In genomic region chr13:99236222-99236621, GRCm38 (mm10) we compare ENCODE assay signal across 18 mouse cellular contexts. TPM values are rescaled to one million over a fixed set of nuclear protein-coding genes. Genes with fewer than 3 reads are reported as not detected.
DNase-seq lines count a peak whose midpoint lies in the region; ATAC-seq and TF ChIP-seq lines count a peak whose summit lies in the region.
"Had no signal": no experiment of that assay in that cellular context is flagged by ENCODE, and none has a peak within 500 bp of the region (broad histone marks: within the 10 kb centered on the region; RNA-seq: fewer than 3 reads in every experiment).

No protein-coding gene starts in this region.

- no peaks in the 10 kb centered on the region for H3K36me3 ChIP-seq in heart, embryonic 12.5 days
- no peaks in the 10 kb centered on the region for H3K36me3 ChIP-seq in kidney, embryonic 16.5 days (ENCODE audit: insufficient read depth, low read length)
- H3K36me3 ChIP-seq in midbrain, postnatal 0 days (ENCODE audit: insufficient read depth, low read length), result no peaks in the 10 kb centered on the region
- H3K36me3 ChIP-seq in midbrain, embryonic 16.5 days (ENCODE audit: control insufficient read depth, insufficient read depth, low read length), result no peaks in the 10 kb centered on the region
- H3K36me3 ChIP-seq in stomach, embryonic 16.5 days (ENCODE audit: control insufficient read depth, insufficient read depth, low read length), result no peaks in the 10 kb centered on the region
- H3K36me3 ChIP-seq in forebrain, embryonic 16.5 days (ENCODE audit: control insufficient read depth, insufficient read depth), result no peaks in the 10 kb centered on the region
- H3K36me3 ChIP-seq: midbrain, embryonic 15.5 days; neural tube, embryonic 15.5 days had no signal

- TF ChIP-seq CTCF in midbrain, postnatal 0 days (IDR thresholded peaks at IDR 0.05), result no peak

- no peak overlapping the region for H3K9ac ChIP-seq in heart, embryonic 12.5 days
- H3K9ac ChIP-seq in kidney, embryonic 16.5 days (replicated peaks; ENCODE audit: low read length), result no peak overlapping the region
- no peak overlapping the region for H3K9ac ChIP-seq in midbrain, postnatal 0 days (replicated peaks; ENCODE audit: low read length, poor library complexity, severe bottlenecking)
- no peak overlapping the region for H3K9ac ChIP-seq in midbrain, embryonic 16.5 days (ENCODE audit: low read depth, low read length)
- H3K9ac ChIP-seq in stomach, embryonic 16.5 days (ENCODE audit: low read length), result no peak overlapping the region
- no peak overlapping the region for H3K9ac ChIP-seq in forebrain, embryonic 16.5 days (replicated peaks; ENCODE audit: low read depth, low read length)
- H3K9ac ChIP-seq: forebrain, postnatal 0 days; midbrain, embryonic 15.5 days; neural tube, embryonic 15.5 days had no signal

- H3K4me2 ChIP-seq in heart, embryonic 12.5 days, result no peak overlapping the region
- H3K4me2 ChIP-seq in kidney, embryonic 16.5 days (replicated peaks; ENCODE audit: low read depth, low read length), result no peak overlapping the region
- no peak overlapping the region for H3K4me2 ChIP-seq in midbrain, postnatal 0 days (ENCODE audit: low read depth, low read length, poor library complexity, severe bottlenecking)
- no peak overlapping the region for H3K4me2 ChIP-seq in midbrain, embryonic 16.5 days (ENCODE audit: low read length)
- H3K4me2 ChIP-seq in stomach, embryonic 16.5 days (ENCODE audit: low read depth, low read length), result no peak overlapping the region
- H3K4me2 ChIP-seq in forebrain, embryonic 16.5 days (ENCODE audit: low read length), result no peak overlapping the region
- H3K4me2 ChIP-seq: midbrain, embryonic 15.5 days; neural tube, embryonic 15.5 days had no signal

- no peak for ATAC-seq in heart, embryonic 12.5 days (ENCODE audit: insufficient number of reproducible peaks, low FRiP score)
- ATAC-seq in kidney, embryonic 16.5 days (ENCODE audit: low FRiP score, low TSS enrichment), result no peak
- no peak for ATAC-seq in midbrain, postnatal 0 days (ENCODE audit: low FRiP score)
- no peak for ATAC-seq in midbrain, embryonic 16.5 days
- no peak for ATAC-seq in stomach, embryonic 16.5 days (ENCODE audit: insufficient read depth, low FRiP score)
- ATAC-seq in forebrain, embryonic 16.5 days, result no peak
- ATAC-seq: forebrain, postnatal 0 days; hindbrain, embryonic 16.5 days; midbrain, embryonic 15.5 days had no signal

- no peak for DNase-seq in heart, adult 8-10 months (ENCODE audit: low spot score)
- no peak for DNase-seq in kidney, postnatal 36 days
- no peak for DNase-seq in midbrain, postnatal 0 days (ENCODE audit: low spot score)
- DNase-seq: B cell, adult 2 months; cerebellum, adult 18-20 months; embryo, embryonic 11 days; forebrain, postnatal 0 days; gastrocnemius, postnatal 25 days; retina, postnatal 1 day had no signal

- peak overlapping the region; percentile 47 for H3K27ac ChIP-seq in heart, embryonic 12.5 days (ENCODE audit: poor library complexity, severe bottlenecking)
- H3K27ac ChIP-seq in kidney, embryonic 16.5 days (ENCODE audit: low read length), result peak overlapping the region; percentile 65
- H3K27ac ChIP-seq in midbrain, postnatal 0 days (ENCODE audit: low read depth, low read length), result 0 out of 2 replicates have a peak overlapping the region, but pooled peaks have one; percentile 6
- no peak overlapping the region for H3K27ac ChIP-seq in midbrain, embryonic 16.5 days (ENCODE audit: low read length)
- peak overlapping the region; percentile 8; the same call in 1 of the 2 replicates for H3K27ac ChIP-seq in stomach, embryonic 16.5 days (ENCODE audit: low read length)
- H3K27ac ChIP-seq in forebrain, embryonic 16.5 days (ENCODE audit: low read length), result no peak overlapping the region
- H3K27ac ChIP-seq: midbrain, embryonic 15.5 days; neural tube, embryonic 15.5 days had no signal

- H3K27me3 ChIP-seq in heart, embryonic 12.5 days (replicated peaks), result no peaks in the 10 kb centered on the region
- no peaks in the 10 kb centered on the region for H3K27me3 ChIP-seq in kidney, embryonic 16.5 days (ENCODE audit: insufficient read depth, low read length)
- H3K27me3 ChIP-seq in midbrain, postnatal 0 days (ENCODE audit: insufficient read depth, low read length), result no peaks in the 10 kb centered on the region
- H3K27me3 ChIP-seq in midbrain, embryonic 16.5 days (ENCODE audit: control insufficient read depth, insufficient read depth, low read depth, low read length), result no peaks in the 10 kb centered on the region
- H3K27me3 ChIP-seq in stomach, embryonic 16.5 days (ENCODE audit: control insufficient read depth, insufficient read depth, low read length), result no peaks in the 10 kb centered on the region
- H3K27me3 ChIP-seq in forebrain, embryonic 16.5 days (replicated peaks; ENCODE audit: control insufficient read depth, insufficient read depth, low read length), result no peaks in the 10 kb centered on the region
- H3K27me3 ChIP-seq: midbrain, embryonic 15.5 days; neural tube, embryonic 15.5 days had no signal

- peaks cover 43% of the 10 kb centered on the region for H3K4me1 ChIP-seq in heart, embryonic 12.5 days (replicated peaks)
- H3K4me1 ChIP-seq in kidney, embryonic 16.5 days (ENCODE audit: insufficient read depth, low read length), result peaks cover 46% of the 10 kb centered on the region
- H3K4me1 ChIP-seq in midbrain, postnatal 0 days (ENCODE audit: insufficient read depth, low read length), result peaks cover 9% of the 10 kb centered on the region
- 0 out of 2 replicates have a peak, but pooled peaks cover 4% of the 10 kb centered on the region for H3K4me1 ChIP-seq in midbrain, embryonic 16.5 days (ENCODE audit: control insufficient read depth, insufficient read depth, low read length)
- peaks cover 35% of the 10 kb centered on the region for H3K4me1 ChIP-seq in stomach, embryonic 16.5 days (ENCODE audit: control insufficient read depth, insufficient read depth, low read length)
- no peaks in the 10 kb centered on the region; the same call in 1 of the 2 replicates for H3K4me1 ChIP-seq in forebrain, embryonic 16.5 days (replicated peaks; ENCODE audit: control insufficient read depth, insufficient read depth, low read length)

- no peaks in the 10 kb centered on the region for H3K9me3 ChIP-seq in heart, embryonic 12.5 days (replicated peaks)
- H3K9me3 ChIP-seq in kidney, embryonic 16.5 days (ENCODE audit: low read length), result no peaks in the 10 kb centered on the region
- no peaks in the 10 kb centered on the region for H3K9me3 ChIP-seq in midbrain, postnatal 0 days (ENCODE audit: low read length)
- no peaks in the 10 kb centered on the region for H3K9me3 ChIP-seq in midbrain, embryonic 16.5 days (replicated peaks; ENCODE audit: control insufficient read depth, low read length, poor library complexity, severe bottlenecking)
- no peaks in the 10 kb centered on the region for H3K9me3 ChIP-seq in stomach, embryonic 16.5 days (replicated peaks; ENCODE audit: control insufficient read depth, low read length)
- H3K9me3 ChIP-seq in forebrain, embryonic 16.5 days (ENCODE audit: control insufficient read depth, low read length), result no peaks in the 10 kb centered on the region
- H3K9me3 ChIP-seq: midbrain, embryonic 15.5 days; neural tube, embryonic 15.5 days had no signal

- no peak overlapping the region for H3K4me3 ChIP-seq in heart, embryonic 12.5 days
- H3K4me3 ChIP-seq in kidney, embryonic 16.5 days (ENCODE audit: low read length), result no peak overlapping the region
- H3K4me3 ChIP-seq in midbrain, postnatal 0 days (ENCODE audit: low read depth, low read length), result no peak overlapping the region
- H3K4me3 ChIP-seq in midbrain, embryonic 16.5 days (ENCODE audit: low read depth, low read length), result no peak overlapping the region
- no peak overlapping the region for H3K4me3 ChIP-seq in stomach, embryonic 16.5 days (replicated peaks; ENCODE audit: low read length)
- H3K4me3 ChIP-seq in forebrain, embryonic 16.5 days (replicated peaks; ENCODE audit: low read length), result no peak overlapping the region
- H3K4me3 ChIP-seq: erythroblast, embryonic 14.5 days; midbrain, embryonic 15.5 days; neural tube, embryonic 15.5 days had no signal

- 71% methylated on average over 2 of the region's 2 CpGs for WGBS in heart, embryonic 12.5 days
- WGBS in kidney, embryonic 16.5 days, result 63% methylated on average over 2 of the region's 2 CpGs
- WGBS in midbrain, postnatal 0 days, result 81% methylated on average over 2 of the region's 2 CpGs
- WGBS in midbrain, embryonic 16.5 days, result 89% methylated on average over 2 of the region's 2 CpGs
- WGBS in stomach, embryonic 16.5 days, result 83% methylated on average over 2 of the region's 2 CpGs
- 79% methylated on average over 2 of the region's 2 CpGs for WGBS in forebrain, embryonic 16.5 days

RNA-seq across cellular contexts. Expression of gene Zfp366, which starts 51.6 kb away (rescaled TPM):
- polyA plus RNA-seq in heart, embryonic 12.5 days (2016; fragmentation: Nextera tagmentation; extraction: Ambion mirVana), result 0.12 and 0.36 TPM in 2 replicates
- total RNA-seq in heart, adult 8-10 months (2022), result 10 to 100 TPM in 2 of 4 experiments, 1 to 10 TPM in 2; 7.9 to 12.2 (median 9.7) TPM
- 0.96 and 1.1 TPM in 2 replicates for polyA plus RNA-seq in kidney, embryonic 16.5 days (2015; fragmentation: Nextera tagmentation; extraction: Ambion mirVana)
- 1.9 TPM in 2 replicates for total RNA-seq in midbrain, postnatal 0 days (2014; rRNA removed)
- polyA plus RNA-seq in midbrain, postnatal 0 days (2015; fragmentation: Nextera tagmentation; extraction: Ambion mirVana), result 0.30 and 0.42 TPM in 2 replicates
- 0.73 and 0.85 TPM in 2 replicates for polyA plus RNA-seq in midbrain, embryonic 16.5 days (2015; fragmentation: Nextera tagmentation; extraction: Ambion mirVana)
- polyA plus RNA-seq in stomach, embryonic 16.5 days (2015; fragmentation: Nextera tagmentation; extraction: Ambion mirVana), result 0.62 and 0.65 TPM in 2 replicates
- 0.56 and 0.86 TPM in 2 replicates for polyA plus RNA-seq in forebrain, embryonic 16.5 days (2015; fragmentation: Nextera tagmentation; extraction: Ambion mirVana)
- polyA plus RNA-seq: erythroblast, embryonic 14.5 days had no signal

Comparison
In these comparisons a context has a peak if more than half of its experiments do, and no peak if none do; other contexts are left out.
1. H3K27ac ChIP-seq: peak in heart, embryonic 12.5 days (single experiment), kidney, embryonic 16.5 days (single experiment), midbrain, postnatal 0 days (single experiment) and stomach, embryonic 16.5 days (single experiment); none in midbrain, embryonic 16.5 days (single experiment) and forebrain, embryonic 16.5 days (single experiment).